In genomic region chr9:88548614-88548945, GRCm38 (mm10) we compare ENCODE assay signal across 8 mouse cellular contexts. TPM values are rescaled to one million over a fixed set of nuclear protein-coding genes. Genes with fewer than 3 reads are reported as not detected.
A peak's percentile ranks its signal among the peaks of the same experiment; 100 is the strongest.
DNase-seq lines count a peak whose midpoint lies in the region; ATAC-seq lines count a peak whose summit lies in the region.

No protein-coding gene starts in this region.

- H3K27ac ChIP-seq in limb, embryonic 13.5 days: peak overlapping the region; percentile 87
- peak overlapping the region; percentile 83 for H3K27ac ChIP-seq in stomach, embryonic 15.5 days

- peak overlapping the region; percentile 68 for H3K4me2 ChIP-seq in limb, embryonic 13.5 days (replicated peaks)
- H3K4me2 ChIP-seq in stomach, embryonic 15.5 days: peak overlapping the region; percentile 59

- peaks cover 24% of the 10 kb centered on the region for H3K4me1 ChIP-seq in limb, embryonic 13.5 days
- H3K4me1 ChIP-seq in stomach, embryonic 15.5 days: peaks cover 10% of the 10 kb centered on the region; the same call in 1 of the 2 replicates

- WGBS in limb, embryonic 13.5 days: 2% methylated on average over 8 of the region's 8 CpGs
- 3% methylated on average over 8 of the region's 8 CpGs for WGBS in stomach, embryonic 15.5 days

- H3K36me3 ChIP-seq in limb, embryonic 13.5 days: peaks cover 15% of the 10 kb centered on the region
- H3K36me3 ChIP-seq in stomach, embryonic 15.5 days: peaks cover 3% of the 10 kb centered on the region; the same call in 1 of the 2 replicates

- H3K9me3 ChIP-seq in limb, embryonic 13.5 days: no peaks in the 10 kb centered on the region
- no peaks in the 10 kb centered on the region for H3K9me3 ChIP-seq in stomach, embryonic 15.5 days

- no peak for ATAC-seq in limb, embryonic 13.5 days (ENCODE audit: low FRiP score, low read depth)
- ATAC-seq in stomach, embryonic 15.5 days (ENCODE audit: insufficient read depth, low FRiP score, low read depth): no peak

- peak overlapping the region; percentile 82 for H3K9ac ChIP-seq in limb, embryonic 13.5 days
- H3K9ac ChIP-seq in stomach, embryonic 15.5 days: peak overlapping the region; percentile 58

- H3K4me3 ChIP-seq in limb, embryonic 13.5 days: peak overlapping the region; percentile 80
- peak overlapping the region; percentile 89 for H3K4me3 ChIP-seq in stomach, embryonic 15.5 days (replicated peaks)

- DNase-seq in embryo, embryonic 11.5 days (ENCODE audit: low read depth, low spot score): peak; percentile 11
- DNase-seq in embryo, embryonic 11 days: no peak
- DNase-seq in retina, embryonic 14.5 days (ENCODE audit: low spot score): peak; percentile 16
- no peak for DNase-seq in retina, postnatal 1 day
- DNase-seq in cerebellum, adult 11 months: no peak
- no peak for DNase-seq in cerebellum, postnatal 14 days

- no peaks in the 10 kb centered on the region for H3K27me3 ChIP-seq in limb, embryonic 13.5 days
- H3K27me3 ChIP-seq in stomach, embryonic 15.5 days (replicated peaks): no peaks in the 10 kb centered on the region

RNA-seq across cellular contexts. Expression of gene Zfp949, which starts 0.8 kb away (rescaled TPM):
- polyA plus RNA-seq in limb, embryonic 13.5 days (2015; fragmentation: Nextera tagmentation; extraction: Ambion mirVana): 14.7 and 15.5 TPM in 2 replicates
- polyA plus RNA-seq in stomach, embryonic 15.5 days (2015; fragmentation: Nextera tagmentation; extraction: Ambion mirVana): 10.1 and 10.5 TPM in 2 replicates

RNA-seq across cellular contexts. Expression of gene Trim43a, which starts 32.1 kb away (rescaled TPM):
- 0.19 and 0.20 TPM in 2 replicates for polyA plus RNA-seq in limb, embryonic 13.5 days (2015; fragmentation: Nextera tagmentation; extraction: Ambion mirVana)
- 0.09 and 0.24 TPM in 2 replicates for polyA plus RNA-seq in stomach, embryonic 15.5 days (2015; fragmentation: Nextera tagmentation; extraction: Ambion mirVana)

Comparison
In these comparisons a context has a peak if more than half of its experiments do, and no peak if none do; other contexts are left out.
1. DNase-seq: peak in embryo, embryonic 11.5 days (single experiment) and retina, embryonic 14.5 days (single experiment); none in embryo, embryonic 11 days (single experiment), retina, postnatal 1 day (single experiment), cerebellum, adult 11 months (single experiment) and cerebellum, postnatal 14 days (0 of 2).